Mouse (Mus musculus): ENCODE data around the gene Axin2.
"Not testable (repeated sequence)": the region's sequence is repeated elsewhere in the genome, so short reads cannot be mapped to it uniquely, and the experiment has no call there.

The Axin2 gene

GRCm38 (mm10) chr11:108920158-108920635, at the start of gene Axin2:
TSS of gene Axin2 (plus strand) at chr11:108920349.
- peak; percentile 91 for DNase-seq

DNA sequence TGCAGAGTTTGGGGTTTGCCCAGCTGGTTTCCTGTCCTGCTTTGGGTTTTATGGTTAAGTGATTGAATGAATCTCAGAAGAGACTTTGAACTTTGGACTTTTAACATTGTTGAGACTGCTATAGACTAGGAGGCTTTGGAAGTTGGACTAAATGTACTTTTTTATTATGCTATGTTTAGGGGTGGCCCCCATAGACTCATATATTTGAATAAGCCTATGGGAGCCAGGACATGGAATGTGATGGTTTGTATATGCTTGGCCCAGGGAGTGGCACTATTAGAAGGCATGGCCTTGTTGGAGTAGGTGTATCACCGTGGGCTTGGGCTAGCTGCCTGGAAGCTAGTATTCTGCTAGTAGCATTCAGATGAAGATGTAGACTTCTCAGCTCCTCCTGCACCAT, 48.9 kb upstream of the Axin2 start:
- DNase-seq = not testable (repeated sequence)

GRCm38 (mm10) chr11:108871748-108872147, 48.4 kb upstream of the Axin2 start:
- no peak for DNase-seq

- no peak for DNase-seq
These were observed 43.4 kb upstream of the Axin2 start for GRCm38 (mm10) chr11:108876633-108877205.

DNA sequence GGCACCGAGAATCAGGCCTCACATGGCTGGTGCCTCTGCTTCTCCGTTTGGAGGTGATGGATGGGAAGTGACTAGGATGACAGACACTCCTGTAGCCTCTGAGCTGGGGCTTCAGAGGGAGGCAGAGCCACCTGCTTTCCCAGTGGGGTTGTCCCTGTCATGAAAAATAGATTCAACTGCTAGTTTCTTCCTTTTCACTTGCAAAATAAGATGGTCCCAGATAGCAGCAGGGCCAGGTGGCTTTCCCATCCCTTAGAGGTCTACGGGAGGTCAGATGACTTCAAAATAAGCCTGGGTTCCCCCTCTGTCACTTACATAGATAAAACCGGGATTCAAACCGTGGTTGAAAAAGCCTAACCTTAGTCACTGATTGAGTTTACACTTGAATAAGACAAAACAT, 42.6 kb upstream of the Axin2 start:
- DNase-seq = no peak

- no peak for DNase-seq
These were observed 39.6 kb upstream of the Axin2 start for GRCm38 (mm10) chr11:108880546-108880945.

- no peak for DNase-seq
These were observed 38.5 kb upstream of the Axin2 start for GRCm38 (mm10) chr11:108881662-108882061.

GRCm38 (mm10) chr11:108885276-108885896, 34.8 kb upstream of the Axin2 start:
- DNase-seq = no peak

- no peak for DNase-seq
These were observed 34.1 kb upstream of the Axin2 start for GRCm38 (mm10) chr11:108886060-108886459.

DNA sequence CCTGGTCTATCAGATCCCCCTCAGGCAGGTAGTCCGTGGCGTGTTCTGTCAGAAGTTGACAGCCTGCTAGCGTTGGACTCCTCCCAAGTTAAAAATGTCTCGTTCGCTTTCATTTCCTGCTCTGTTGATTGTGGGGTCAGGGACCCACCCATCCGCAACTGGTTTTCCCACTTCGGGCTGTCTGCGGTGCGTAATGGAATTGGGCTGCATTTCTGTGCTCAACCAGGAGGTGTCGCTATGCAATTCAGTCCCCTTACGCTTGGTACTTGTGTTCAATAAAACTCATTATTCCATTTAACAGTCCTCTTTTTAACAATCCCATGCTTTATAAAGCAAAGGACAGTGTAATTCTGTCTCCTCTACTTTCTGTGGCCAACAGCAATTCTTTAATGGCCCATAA, 31.0 kb upstream of the Axin2 start:
- no peak for DNase-seq

- no peak for DNase-seq
These were observed 29.6 kb upstream of the Axin2 start for GRCm38 (mm10) chr11:108890544-108890943.

DNA sequence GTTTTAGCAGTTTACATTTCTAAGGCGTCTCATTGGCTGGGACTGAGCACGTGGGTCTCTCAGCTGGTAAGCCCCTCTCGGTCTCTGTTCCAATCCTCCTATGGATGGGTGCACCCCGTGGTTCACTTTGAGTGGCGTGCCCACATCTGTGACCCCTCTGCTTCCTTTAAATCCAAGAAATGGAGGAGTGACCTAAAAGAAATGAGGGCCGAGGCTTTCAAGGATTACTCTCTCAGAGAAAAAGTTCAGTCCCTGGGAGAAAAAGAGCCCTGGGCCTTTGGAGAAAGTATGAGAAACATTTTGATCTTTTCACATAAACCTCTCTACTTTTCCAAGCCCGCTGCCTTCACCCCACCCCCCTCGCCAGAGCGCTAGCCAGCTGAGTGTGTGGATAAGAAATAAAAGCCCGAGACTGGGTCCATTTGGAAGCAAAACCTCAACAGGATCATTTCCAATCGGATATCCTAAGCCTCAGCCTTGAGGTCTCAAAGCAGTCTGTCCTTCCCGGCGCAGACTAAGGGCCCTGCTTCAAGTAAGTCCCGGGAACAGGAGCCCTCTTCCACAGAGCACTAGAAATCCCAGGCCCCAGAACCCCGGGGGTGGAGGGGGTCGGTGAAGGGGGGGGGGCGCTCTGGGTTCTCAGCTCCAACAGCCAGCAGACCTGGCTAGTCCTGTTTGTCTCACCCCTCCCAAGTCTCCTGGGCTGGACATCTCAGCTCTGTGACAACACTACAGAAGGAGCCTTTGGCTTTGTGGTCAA, 28.9 kb upstream of the Axin2 start:
- DNase-seq = no peak

- DNase-seq = no peak
These were observed 28.2 kb upstream of the Axin2 start for GRCm38 (mm10) chr11:108891871-108892380.

- DNase-seq = no peak
These were observed 27.7 kb upstream of the Axin2 start for GRCm38 (mm10) chr11:108892406-108892805.

- DNase-seq = no peak
These were observed 26.8 kb upstream of the Axin2 start for GRCm38 (mm10) chr11:108893232-108893790.

DNA sequence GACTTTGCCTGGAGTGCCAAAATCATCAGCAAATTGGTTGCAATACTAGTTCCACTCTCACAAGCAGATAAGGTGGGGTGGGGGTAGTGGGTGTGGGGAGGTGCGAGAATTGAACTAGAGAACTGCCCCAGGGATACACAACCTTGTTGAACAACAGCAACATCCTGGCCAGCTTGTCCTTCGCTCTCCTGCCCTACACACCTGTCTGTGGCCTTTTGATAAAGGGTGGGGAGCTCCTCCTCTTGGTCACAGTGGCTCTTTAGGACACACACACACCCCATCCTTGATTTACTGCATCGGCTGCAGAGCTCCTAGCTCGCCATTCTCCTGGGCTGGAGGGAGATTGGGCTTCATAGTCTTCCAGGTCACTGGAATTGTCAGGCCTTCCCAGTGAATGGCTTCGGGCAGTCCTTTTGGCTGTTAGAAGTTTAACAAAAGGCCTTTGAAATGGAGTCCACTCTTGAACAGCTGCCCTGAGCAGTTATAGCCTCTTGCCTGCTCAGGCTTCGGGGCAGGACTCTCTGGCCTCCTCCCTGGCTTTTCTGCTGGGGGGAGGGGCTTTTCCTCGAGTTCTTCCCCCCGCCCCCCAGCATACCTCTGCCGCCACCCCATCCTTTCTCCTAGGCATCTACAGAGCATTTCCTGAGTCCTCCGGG, 26.2 kb upstream of the Axin2 start:
- DNase-seq = no peak

- no peak for DNase-seq
These were observed 23.1 kb upstream of the Axin2 start for GRCm38 (mm10) chr11:108897034-108897433.

- no peak for DNase-seq
These were observed 22.1 kb upstream of the Axin2 start for GRCm38 (mm10) chr11:108898063-108898462.

DNA sequence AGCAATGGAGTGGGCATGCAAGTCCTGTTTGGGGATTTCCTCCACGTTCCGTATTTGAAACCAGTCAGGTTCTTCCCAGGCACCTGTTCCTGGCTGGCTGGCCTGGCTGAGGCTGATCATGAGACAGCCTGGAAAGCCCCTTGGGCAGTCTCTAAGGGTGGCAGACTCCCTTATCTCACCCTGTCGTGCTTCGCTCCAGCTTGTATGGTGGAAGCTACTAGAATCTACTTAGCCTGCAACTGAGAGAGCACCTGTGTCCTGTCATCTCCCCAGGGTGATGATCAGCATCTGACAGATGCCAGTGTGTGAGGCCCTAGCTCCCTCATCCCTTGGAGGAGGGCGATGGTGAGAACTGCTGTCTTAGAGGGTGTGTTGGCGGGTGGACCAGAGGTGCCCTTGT, 21.7 kb upstream of the Axin2 start:
- no peak for DNase-seq

DNA sequence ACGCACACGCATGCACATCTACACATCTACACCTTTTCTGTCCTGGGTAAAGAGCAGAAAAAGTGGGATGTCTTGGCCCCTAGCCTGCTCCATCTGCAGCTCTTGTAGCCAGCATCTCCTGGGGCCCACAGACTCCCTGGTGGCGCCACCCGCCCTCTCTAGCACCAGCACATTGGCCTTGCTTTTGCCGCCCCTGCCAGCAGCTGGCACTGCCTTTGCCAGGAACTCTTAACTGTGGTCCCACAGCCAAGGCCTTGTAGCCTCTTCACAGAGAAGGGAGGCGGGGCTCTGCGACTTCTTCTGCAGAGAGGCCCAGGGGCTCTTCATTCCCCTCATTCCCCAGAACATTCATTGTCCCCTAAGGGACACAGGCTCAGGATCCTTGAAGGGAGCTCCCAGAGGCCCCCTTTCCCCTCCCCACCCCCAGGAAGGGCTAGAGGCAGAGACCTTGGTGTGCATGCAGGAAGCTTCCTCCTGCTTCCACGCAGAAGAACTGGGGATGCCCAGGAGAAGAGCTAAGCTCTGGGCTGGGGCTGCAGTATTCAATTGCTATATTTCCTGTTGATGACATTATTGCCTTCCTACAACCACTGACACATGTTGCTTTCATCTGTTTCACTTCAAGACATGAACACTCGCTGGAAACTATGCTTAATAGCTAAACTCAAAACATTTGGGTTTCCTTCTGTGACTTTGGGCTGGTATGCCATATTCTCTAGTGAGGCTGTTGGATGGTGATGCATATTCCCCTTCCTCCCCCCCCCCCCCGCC, 19.2 kb upstream of the Axin2 start:
- DNase-seq = peak; percentile 61

- no peak for DNase-seq
These were observed 18.5 kb upstream of the Axin2 start for GRCm38 (mm10) chr11:108901670-108902069.

GRCm38 (mm10) chr11:108902303-108902702, 17.8 kb upstream of the Axin2 start:
- DNase-seq = no peak
